ENCODE assay signal across 8 mouse cellular contexts in genomic region chr16:33594037-33594771, GRCm38 (mm10).
DNase-seq lines count a peak whose midpoint lies in the region; ATAC-seq lines count a peak whose summit lies in the region.

No protein-coding gene starts in this region.

- 52% methylated on average over 7 of the region's 7 CpGs for WGBS in liver, embryonic 11.5 days
- 51% methylated on average over 7 of the region's 7 CpGs for WGBS in liver, embryonic 12.5 days (ENCODE audit: insufficient replicate concordance)
- 37% methylated on average over 7 of the region's 7 CpGs for WGBS in embryonic facial prominence, embryonic 13.5 days
- 26% methylated on average over 7 of the region's 7 CpGs for WGBS in midbrain, embryonic 15.5 days

- ATAC-seq in liver, embryonic 11.5 days (replicated peaks; ENCODE audit: low FRiP score): 0 out of 2 replicates have a peak, but pooled peaks have one; percentile 41
- ATAC-seq in liver, embryonic 12.5 days: no peak
- ATAC-seq in embryonic facial prominence, embryonic 13.5 days (ENCODE audit: insufficient number of reproducible peaks, insufficient read depth, low FRiP score, low TSS enrichment, low read depth): no peak; the same call in 1 of the 2 replicates
- peak; percentile 89 for ATAC-seq in midbrain, embryonic 15.5 days (replicated peaks)

- intact Hi-C loops in heart, postnatal 14 days (cut with DNase I): no loop called here

- no peaks in the 10 kb centered on the region; the same call in 1 of the 2 replicates for H3K4me1 ChIP-seq in liver, embryonic 11.5 days (replicated peaks; ENCODE audit: control insufficient read depth, insufficient read depth, low read length)
- H3K4me1 ChIP-seq in liver, embryonic 12.5 days: 0 out of 2 replicates have a peak, but pooled peaks cover 4% of the 10 kb centered on the region
- peaks cover 12% of the 10 kb centered on the region for H3K4me1 ChIP-seq in embryonic facial prominence, embryonic 13.5 days
- peaks cover 6% of the 10 kb centered on the region for H3K4me1 ChIP-seq in midbrain, embryonic 15.5 days

- H3K27ac ChIP-seq in liver, embryonic 11.5 days (ENCODE audit: low read depth, low read length): no peak overlapping the region
- H3K27ac ChIP-seq in liver, embryonic 12.5 days: no peak overlapping the region
- peak overlapping the region; percentile 48; the same call in 1 of the 2 replicates for H3K27ac ChIP-seq in embryonic facial prominence, embryonic 13.5 days
- H3K27ac ChIP-seq in midbrain, embryonic 15.5 days: no peak overlapping the region; the same call in 1 of the 2 replicates

- no peaks in the 10 kb centered on the region for H3K36me3 ChIP-seq in liver, embryonic 11.5 days (ENCODE audit: control insufficient read depth, insufficient read depth, low read length)
- H3K36me3 ChIP-seq in liver, embryonic 12.5 days: no peaks in the 10 kb centered on the region
- H3K36me3 ChIP-seq in embryonic facial prominence, embryonic 13.5 days: no peaks in the 10 kb centered on the region
- no peaks in the 10 kb centered on the region for H3K36me3 ChIP-seq in midbrain, embryonic 15.5 days (replicated peaks)

- no peak overlapping the region for H3K4me3 ChIP-seq in liver, embryonic 11.5 days (ENCODE audit: low read depth, low read length)
- no peak overlapping the region for H3K4me3 ChIP-seq in liver, embryonic 12.5 days
- H3K4me3 ChIP-seq in embryonic facial prominence, embryonic 13.5 days: no peak overlapping the region
- no peak overlapping the region for H3K4me3 ChIP-seq in midbrain, embryonic 15.5 days

- H3K9me3 ChIP-seq in liver, embryonic 11.5 days (ENCODE audit: control insufficient read depth, low read length): no peaks in the 10 kb centered on the region
- H3K9me3 ChIP-seq in liver, embryonic 12.5 days (replicated peaks): no peaks in the 10 kb centered on the region
- no peaks in the 10 kb centered on the region for H3K9me3 ChIP-seq in embryonic facial prominence, embryonic 13.5 days
- H3K9me3 ChIP-seq in midbrain, embryonic 15.5 days: no peaks in the 10 kb centered on the region

- no peak for DNase-seq in liver, embryonic 11.5 days (ENCODE audit: low spot score)
- DNase-seq in heart, postnatal 14 days: peak; percentile 41 to 47
- no peak for DNase-seq in right cerebral cortex, adult 18-20 months
- DNase-seq in thymus, postnatal 36 days: no peak
- DNase-seq in thymus, postnatal 25 days: no peak

- H3K9ac ChIP-seq in liver, embryonic 11.5 days (ENCODE audit: low read depth, low read length): no peak overlapping the region
- no peak overlapping the region for H3K9ac ChIP-seq in liver, embryonic 12.5 days
- H3K9ac ChIP-seq in embryonic facial prominence, embryonic 13.5 days: no peak overlapping the region
- no peak overlapping the region for H3K9ac ChIP-seq in midbrain, embryonic 15.5 days

- no peaks in the 10 kb centered on the region for H3K27me3 ChIP-seq in liver, embryonic 11.5 days (replicated peaks; ENCODE audit: control insufficient read depth, insufficient read depth, low read length)
- 0 out of 2 replicates have a peak, but pooled peaks cover 4% of the 10 kb centered on the region for H3K27me3 ChIP-seq in liver, embryonic 12.5 days (replicated peaks)
- no peaks in the 10 kb centered on the region for H3K27me3 ChIP-seq in embryonic facial prominence, embryonic 13.5 days
- H3K27me3 ChIP-seq in midbrain, embryonic 15.5 days (replicated peaks): no peaks in the 10 kb centered on the region

- H3K4me2 ChIP-seq in liver, embryonic 11.5 days: no peak overlapping the region
- H3K4me2 ChIP-seq in liver, embryonic 12.5 days: no peak overlapping the region
- no peak overlapping the region for H3K4me2 ChIP-seq in embryonic facial prominence, embryonic 13.5 days
- no peak overlapping the region for H3K4me2 ChIP-seq in midbrain, embryonic 15.5 days

Comparison
In these comparisons a context has a peak if more than half of its experiments do, and no peak if none do; other contexts are left out.
1. ATAC-seq: peak in liver, embryonic 11.5 days (single experiment) and midbrain, embryonic 15.5 days (single experiment); none in liver, embryonic 12.5 days (single experiment) and embryonic facial prominence, embryonic 13.5 days (single experiment).
2. DNase-seq: peak in heart, postnatal 14 days (2 of 2); none in liver, embryonic 11.5 days (single experiment), right cerebral cortex, adult 18-20 months (single experiment), thymus, postnatal 36 days (0 of 2) and thymus, postnatal 25 days (single experiment).